Comparison of ENCODE assay signal across 12 mouse cellular contexts in the genomic region with DNA sequence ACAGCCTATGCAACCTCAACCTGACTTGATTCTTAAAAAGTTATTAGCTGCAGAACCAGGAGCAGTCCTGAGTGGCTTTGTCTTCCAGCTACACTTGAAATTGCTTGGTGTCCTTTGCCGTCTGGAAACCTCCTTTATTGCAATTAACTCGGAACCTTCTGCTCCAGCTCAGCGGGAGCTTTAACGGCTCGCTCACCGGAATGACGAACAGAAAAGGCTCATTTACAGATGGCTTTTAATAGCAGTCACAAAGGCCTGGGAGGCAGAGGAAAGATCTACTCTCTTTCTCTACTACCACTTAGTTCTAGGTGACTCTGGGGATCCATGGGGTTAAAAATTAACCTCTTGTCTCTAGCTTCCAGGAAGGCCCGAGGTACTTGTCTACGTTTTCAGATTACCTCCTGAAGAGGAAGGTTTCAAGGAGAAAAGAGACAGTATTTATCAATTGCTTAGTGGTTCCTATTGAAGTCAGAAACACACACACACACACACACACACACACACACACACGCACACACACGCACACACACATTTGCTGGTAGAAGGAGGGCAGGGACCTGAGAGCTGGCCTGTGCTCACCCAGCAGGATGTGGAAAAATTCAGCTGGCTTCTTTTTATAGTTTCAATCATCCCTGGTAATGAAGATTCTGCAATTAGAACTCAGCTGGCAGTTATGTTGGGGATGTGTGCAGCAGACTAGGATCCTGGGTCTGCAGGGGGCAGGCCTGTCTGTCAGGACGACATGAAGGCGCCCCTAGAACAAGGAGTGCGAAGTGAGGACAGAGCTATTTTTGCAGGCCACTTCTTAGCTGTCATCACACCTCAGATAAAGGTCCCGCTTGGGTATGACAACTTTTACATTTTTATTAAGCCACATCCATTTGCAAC.
DNase-seq lines count a peak whose midpoint lies in the region; ATAC-seq and TF ChIP-seq lines count a peak whose summit lies in the region.
"Had no signal": no experiment of that assay in that cellular context is flagged by ENCODE, and none has a peak within 500 bp of the region (broad histone marks: within the 10 kb centered on the region; RNA-seq: fewer than 3 reads in every experiment).

No protein-coding gene starts in this region.

- no peak for TF ChIP-seq CTCF in intestine, postnatal 0 days (IDR thresholded peaks at IDR 0.05; ENCODE audit: low read depth)

- H3K4me2 ChIP-seq in heart, embryonic 12.5 days: peak overlapping the region; percentile 24
- H3K4me2 ChIP-seq in intestine, postnatal 0 days (replicated peaks; ENCODE audit: low read depth): 0 out of 2 replicates have a peak overlapping the region, but pooled peaks have one; percentile 2
- H3K4me2 ChIP-seq: stomach, embryonic 15.5 days had no signal

- no peak overlapping the region for H3K9ac ChIP-seq in heart, embryonic 12.5 days
- no peak overlapping the region for H3K9ac ChIP-seq in intestine, postnatal 0 days (ENCODE audit: low read depth, low read length)
- H3K9ac ChIP-seq: stomach, embryonic 15.5 days had no signal

- no peak overlapping the region for H3K4me3 ChIP-seq in heart, embryonic 12.5 days
- H3K4me3 ChIP-seq in intestine, postnatal 0 days (ENCODE audit: low read depth, low read length): no peak overlapping the region
- H3K4me3 ChIP-seq: stomach, embryonic 15.5 days had no signal

- no peaks in the 10 kb centered on the region for H3K27me3 ChIP-seq in heart, embryonic 12.5 days (replicated peaks)
- no peaks in the 10 kb centered on the region for H3K27me3 ChIP-seq in intestine, postnatal 0 days (replicated peaks; ENCODE audit: control insufficient read depth, insufficient read depth, low read length)
- H3K27me3 ChIP-seq: stomach, embryonic 15.5 days had no signal

- H3K36me3 ChIP-seq in heart, embryonic 12.5 days: no peaks in the 10 kb centered on the region
- H3K36me3 ChIP-seq in intestine, postnatal 0 days (ENCODE audit: control insufficient read depth, insufficient read depth): no peaks in the 10 kb centered on the region
- H3K36me3 ChIP-seq: stomach, embryonic 15.5 days had no signal

- no peaks in the 10 kb centered on the region for H3K9me3 ChIP-seq in heart, embryonic 12.5 days (replicated peaks)
- no peaks in the 10 kb centered on the region for H3K9me3 ChIP-seq in intestine, postnatal 0 days (ENCODE audit: control insufficient read depth)
- H3K9me3 ChIP-seq: stomach, embryonic 15.5 days had no signal

- peak; percentile 12 to 14 for DNase-seq in cerebellum, postnatal 14 days
- no peak for DNase-seq in cerebellum, adult 11 months
- peak; percentile 3 for DNase-seq in kidney, postnatal 14 days
- DNase-seq in kidney, postnatal 25 days: no peak
- DNase-seq in right cerebral cortex, postnatal 4 days: no peak
- DNase-seq in lung, postnatal 36 days: no peak
- DNase-seq: cerebellum, adult 11-12 months; lung, adult 2 months; right cerebral cortex, adult 18-20 months had no signal

- ATAC-seq in heart, embryonic 12.5 days (ENCODE audit: insufficient number of reproducible peaks, low FRiP score): peak; percentile 80
- ATAC-seq in intestine, postnatal 0 days: no peak

- H3K4me1 ChIP-seq in heart, embryonic 12.5 days (replicated peaks): peaks cover 20% of the 10 kb centered on the region
- H3K4me1 ChIP-seq in intestine, postnatal 0 days (replicated peaks; ENCODE audit: control insufficient read depth, insufficient read depth, low read length): no peaks in the 10 kb centered on the region; the same call in 1 of the 2 replicates
- H3K4me1 ChIP-seq: stomach, embryonic 15.5 days had no signal

- WGBS in heart, embryonic 12.5 days: 42% methylated on average over 15 of the region's 15 CpGs
- 46% methylated on average over 15 of the region's 15 CpGs for WGBS in intestine, postnatal 0 days

- H3K27ac ChIP-seq in heart, embryonic 12.5 days (ENCODE audit: poor library complexity, severe bottlenecking): peak overlapping the region; percentile 81
- no peak overlapping the region for H3K27ac ChIP-seq in intestine, postnatal 0 days (ENCODE audit: low read depth, low read length)
- H3K27ac ChIP-seq: stomach, embryonic 15.5 days had no signal

Comparison
In these comparisons a context has a peak if more than half of its experiments do, and no peak if none do; other contexts are left out.
1. DNase-seq: peak in cerebellum, postnatal 14 days (2 of 2) and kidney, postnatal 14 days (single experiment); none in cerebellum, adult 11 months (single experiment), kidney, postnatal 25 days (0 of 2), right cerebral cortex, postnatal 4 days (single experiment) and lung, postnatal 36 days (single experiment).